Mouse (Mus musculus) neural tube, embryonic 15.5 days (tissue): Measurements from ENCODE around the gene Usp22. TPM values are rescaled to one million over a fixed set of nuclear protein-coding genes. Genes with fewer than 3 reads are reported as not detected.
"Not testable (repeated sequence)": the region's sequence is repeated elsewhere in the genome, so short reads cannot be mapped to it uniquely, and the experiment has no call there.

Experiments used
- ATAC-seq: fragments of 200-750 bp; cut with Nextera tagmentation; 2 replicates; pipeline ENCODE4 v1.8.0; 2017; ENCODE audit warnings: mild to moderate bottlenecking, moderate TSS enrichment, moderate library complexity; ENCODE audit not compliant: low FRiP score
- H3K27ac ChIP-seq: fragments of 300-500 bp; sonication (generic); replicated peaks from 2 replicates; pipeline ENCODE4 v1.5.1; 2015; ENCODE audit warnings: mild to moderate bottlenecking, inconsistent platforms
- H3K27me3 ChIP-seq: fragments of 300-500 bp; sonication (generic); replicated peaks from 2 replicates; pipeline ENCODE4 v1.6.1; 2015; ENCODE audit warnings: inconsistent platforms
- H3K36me3 ChIP-seq: fragments of 300-500 bp; sonication (generic); 2 replicates; pipeline ENCODE4 v1.6.1; 2015; ENCODE audit warnings: inconsistent platforms
- H3K4me1 ChIP-seq: fragments of 300-500 bp; sonication (generic); 2 replicates; pipeline ENCODE4 v1.6.1; 2015; ENCODE audit warnings: inconsistent platforms
- H3K4me2 ChIP-seq: fragments of 300-500 bp; sonication (generic); 2 replicates; pipeline ENCODE4 v1.6.1; 2015; ENCODE audit warnings: inconsistent platforms, mild to moderate bottlenecking, moderate library complexity
- H3K4me3 ChIP-seq: fragments of 300-500 bp; sonication (generic); replicated peaks from 2 replicates; pipeline ENCODE4 v1.5.1; 2015; ENCODE audit warnings: mild to moderate bottlenecking, inconsistent platforms
- H3K9ac ChIP-seq: fragments of 300-500 bp; sonication (generic); replicated peaks from 2 replicates; pipeline ENCODE4 v1.6.1; 2015; ENCODE audit warnings: mild to moderate bottlenecking, inconsistent platforms
- H3K9me3 ChIP-seq: fragments of 300-500 bp; sonication (generic); replicated peaks from 2 replicates; pipeline ENCODE4 v1.6.1; 2016; ENCODE audit warnings: inconsistent platforms
- WGBS: fragments of 180-500 bp; shearing (Covaris S2); methylation state at CpG from one replicate; pipeline ENCODE4 v1.1.7; 2015; ENCODE audit warnings: mixed read lengths; 5-methylcytosine and 5-hydroxymethylcytosine counted together
- polyA plus RNA-seq: library from polyadenylated mRNA; unstranded; fragments of >200 nt; fragmentation: Nextera tagmentation; extraction: Ambion mirVana; gene quantifications from 2 replicates; pipeline ENCODE4 v1.2.1, GENCODE M21; 2015

Gene Usp22
- polyA plus RNA-seq, 1 experiment from 2014 or later: 358 TPM

- Histone ChIP-seq H3K4me1 (no peaks in the 10 kb centered on the region), H3K36me3 (no peaks in the 10 kb centered on the region), H3K4me2 (no peak overlapping the region), H3K9ac (no peak overlapping the region), H3K4me3 (no peak overlapping the region), H3K27me3 (0 out of 2 replicates have a peak, but pooled peaks cover 2% of the 10 kb centered on the region), H3K9me3 (no peaks in the 10 kb centered on the region), H3K27ac (no peak overlapping the region)
- ATAC-seq: no peak
- WGBS: 79% methylated on average over 2 of the region's 2 CpGs
These were observed 33.2 kb downstream of the Usp22 start for GRCm38 (mm10) chr11:61141693-61142092.

GRCm38 (mm10) chr11:61132943-61133342 is 41.9 kb downstream of the Usp22 start:
- H3K4me1 ChIP-seq: no peaks in the 10 kb centered on the region
- no peak overlapping the region for H3K9ac ChIP-seq
- H3K4me2 ChIP-seq: no peak overlapping the region
- WGBS: 87% methylated on average over 2 of the region's 2 CpGs
- H3K27me3 ChIP-seq: no peaks in the 10 kb centered on the region
- no peak overlapping the region for H3K4me3 ChIP-seq
- H3K9me3 ChIP-seq: no peaks in the 10 kb centered on the region
- no peaks in the 10 kb centered on the region for H3K36me3 ChIP-seq
- ATAC-seq: no peak
- no peak overlapping the region for H3K27ac ChIP-seq

- not testable (repeated sequence) for H3K9me3 ChIP-seq, H3K36me3 ChIP-seq, H3K4me1 ChIP-seq, H3K9ac ChIP-seq, H3K4me2 ChIP-seq, H3K27ac ChIP-seq, H3K27me3 ChIP-seq, ATAC-seq, H3K4me3 ChIP-seq
- 89% methylated on average over 4 of the region's 4 CpGs for WGBS
These were observed 44.2 kb downstream of the Usp22 start for GRCm38 (mm10) chr11:61130646-61131045.

- WGBS: 52% methylated on average over 10 of the region's 10 CpGs
- Histone ChIP-seq H3K27ac (no peak overlapping the region), H3K4me3 (no peak overlapping the region)
These were observed 45.5 kb downstream of the Usp22 start for GRCm38 (mm10) chr11:61129305-61129704.

GRCm38 (mm10) chr11:61127421-61128055 is 47.3 kb downstream of the Usp22 start:
- WGBS: 90% methylated on average over 8 of the region's 8 CpGs
- Histone ChIP-seq H3K9me3 (no peaks in the 10 kb centered on the region), H3K9ac (no peak overlapping the region), H3K36me3 (no peaks in the 10 kb centered on the region), H3K4me3 (no peak overlapping the region), H3K27ac (no peak overlapping the region), H3K4me1 (no peaks in the 10 kb centered on the region), H3K27me3 (no peaks in the 10 kb centered on the region), H3K4me2 (no peak overlapping the region)
- ATAC-seq: no peak

More at GRCm38 (mm10) chr11:61129305-61129704, 45.5 kb downstream of the Usp22 start:
- Histone ChIP-seq H3K27me3 (no peaks in the 10 kb centered on the region), H3K36me3 (no peaks in the 10 kb centered on the region), H3K4me2 (no peak overlapping the region), H3K4me1 (no peaks in the 10 kb centered on the region), H3K9me3 (no peaks in the 10 kb centered on the region), H3K9ac (no peak overlapping the region)
- no peak for ATAC-seq

GRCm38 (mm10) chr11:61126606-61127355 is 48.1 kb downstream of the Usp22 start, which contains the start of gene Tnfrsf13b:
TSS of gene Tnfrsf13b (plus strand) at chr11:61126755.
- ATAC-seq: no peak
- no peaks in the 10 kb centered on the region for H3K36me3 ChIP-seq
- no peak within 1 kb of the TSS for H3K27ac ChIP-seq
- H3K4me3 ChIP-seq: no peak within 1 kb of the TSS
- H3K4me1 ChIP-seq: no peaks in the 10 kb centered on the region
- H3K27me3 ChIP-seq: no peaks in the 10 kb centered on the region
- H3K4me2 ChIP-seq: no peak within 1 kb of the TSS
- 89% methylated on average over 23 of the region's 23 CpGs for WGBS
- no peaks in the 10 kb centered on the region for H3K9me3 ChIP-seq
- no peak within 1 kb of the TSS for H3K9ac ChIP-seq

- no peak for ATAC-seq
- Histone ChIP-seq H3K36me3 (no peaks in the 10 kb centered on the region), H3K27me3 (no peaks in the 10 kb centered on the region), H3K4me2 (no peak overlapping the region), H3K9ac (no peak overlapping the region), H3K4me1 (no peaks in the 10 kb centered on the region), H3K27ac (no peak overlapping the region), H3K9me3 (no peaks in the 10 kb centered on the region), H3K4me3 (no peak overlapping the region)
- 85% methylated on average over 5 of the region's 5 CpGs for WGBS
These were observed 48.9 kb downstream of the Usp22 start for GRCm38 (mm10) chr11:61125970-61126369.

GRCm38 (mm10) chr11:61123886-61124285 is 51.0 kb downstream of the Usp22 start:
- Histone ChIP-seq H3K27me3 (no peaks in the 10 kb centered on the region), H3K9me3 (no peaks in the 10 kb centered on the region), H3K36me3 (no peaks in the 10 kb centered on the region), H3K4me2 (no peak overlapping the region), H3K4me3 (no peak overlapping the region), H3K9ac (no peak overlapping the region), H3K4me1 (no peaks in the 10 kb centered on the region), H3K27ac (no peak overlapping the region)
- no peak for ATAC-seq
- WGBS: 78% methylated on average over 3 of the region's 3 CpGs

- Histone ChIP-seq H3K9me3 (no peaks in the 10 kb centered on the region), H3K4me2 (no peak overlapping the region), H3K4me3 (no peak overlapping the region), H3K27me3 (no peaks in the 10 kb centered on the region), H3K27ac (no peak overlapping the region), H3K9ac (no peak overlapping the region), H3K36me3 (no peaks in the 10 kb centered on the region), H3K4me1 (no peaks in the 10 kb centered on the region)
- WGBS: 84% methylated on average over 8 of the region's 8 CpGs
- ATAC-seq: no peak
These were observed 52.0 kb downstream of the Usp22 start for GRCm38 (mm10) chr11:61122769-61123288.

- Histone ChIP-seq H3K27ac (no peak overlapping the region), H3K4me2 (no peak overlapping the region), H3K36me3 (no peaks in the 10 kb centered on the region), H3K4me3 (no peak overlapping the region), H3K9me3 (no peaks in the 10 kb centered on the region), H3K9ac (no peak overlapping the region), H3K27me3 (no peaks in the 10 kb centered on the region), H3K4me1 (no peaks in the 10 kb centered on the region)
- WGBS: 89% methylated on average over 9 of the region's 9 CpGs
- no peak for ATAC-seq
These were observed 52.5 kb downstream of the Usp22 start for GRCm38 (mm10) chr11:61122283-61122768.

GRCm38 (mm10) chr11:61119996-61120583 is 54.8 kb downstream of the Usp22 start:
- H3K27me3 ChIP-seq: no peaks in the 10 kb centered on the region
- no peak overlapping the region for H3K4me3 ChIP-seq
- WGBS: 92% methylated on average over 3 of the region's 3 CpGs
- no peak overlapping the region for H3K27ac ChIP-seq
- H3K4me2 ChIP-seq: no peak overlapping the region
- H3K4me1 ChIP-seq: no peaks in the 10 kb centered on the region
- no peak for ATAC-seq
- H3K9me3 ChIP-seq: no peaks in the 10 kb centered on the region
- H3K36me3 ChIP-seq: no peaks in the 10 kb centered on the region
- no peak overlapping the region for H3K9ac ChIP-seq
